Mouse (Mus musculus) urinary bladder, adult 2 months (tissue): ENCODE measurements around the gene Efhc1. TPM values are rescaled to one million over a fixed set of nuclear protein-coding genes. Genes with fewer than 3 reads are reported as not detected.
A peak's percentile ranks its signal among the peaks of the same experiment; 100 is the strongest.
"Not testable (repeated sequence)": the region's sequence is repeated elsewhere in the genome, so short reads cannot be mapped to it uniquely, and the experiment has no call there.

Source experiments
- DNase-seq: peaks from one replicate; pipeline ENCODE4 v3.0.0; 2022; ENCODE audit warnings: low spot score
- polyA plus RNA-seq: library from polyadenylated mRNA; depleted of rRNA; stranded (reverse); fragments of >200 nt; gene quantifications from 2 replicates; pipeline ENCODE4 v1.2.3, GENCODE M21; 2012; rRNA removed

Gene Efhc1
- 3.2 and 4.4 TPM in 2 replicates for polyA plus RNA-seq

- DNase-seq = peak; percentile 67
Observed at GRCm38 (mm10) chr1:20951300-20951763, at the start of gene Efhc1. Gene Efhc1 (plus strand): TSS chr1:20951626.

DNA sequence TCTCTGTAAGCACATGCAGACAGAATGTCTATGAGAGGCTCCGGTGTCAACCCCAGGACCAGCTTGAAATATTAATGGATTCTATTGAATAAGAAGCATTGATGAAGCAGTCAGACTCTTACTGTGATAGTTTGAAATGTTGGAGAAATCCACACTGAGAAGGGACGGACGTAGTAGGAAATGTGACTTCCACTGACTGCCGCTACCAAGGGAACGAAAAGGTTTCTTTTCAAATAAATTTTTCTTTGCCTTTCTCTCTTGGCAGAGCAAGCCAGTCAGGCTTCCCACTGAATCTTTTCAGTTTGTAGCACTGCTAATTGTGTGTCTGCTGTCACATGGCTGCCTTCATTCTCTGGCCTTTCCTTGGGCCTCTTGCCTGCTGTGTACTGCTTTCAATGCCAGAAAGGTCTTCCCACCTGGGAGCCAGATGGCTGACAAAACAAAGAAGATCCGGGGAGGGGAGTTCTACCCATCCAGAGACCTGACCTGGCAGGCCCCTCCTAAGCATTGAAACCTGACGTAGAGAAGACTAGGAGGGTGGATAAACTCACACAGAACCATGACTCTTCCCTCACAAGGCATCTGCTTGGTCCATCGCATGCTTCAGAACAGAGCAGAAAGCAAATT lies 45.8 kb upstream of the Efhc1 start:
- no peak for DNase-seq

DNA sequence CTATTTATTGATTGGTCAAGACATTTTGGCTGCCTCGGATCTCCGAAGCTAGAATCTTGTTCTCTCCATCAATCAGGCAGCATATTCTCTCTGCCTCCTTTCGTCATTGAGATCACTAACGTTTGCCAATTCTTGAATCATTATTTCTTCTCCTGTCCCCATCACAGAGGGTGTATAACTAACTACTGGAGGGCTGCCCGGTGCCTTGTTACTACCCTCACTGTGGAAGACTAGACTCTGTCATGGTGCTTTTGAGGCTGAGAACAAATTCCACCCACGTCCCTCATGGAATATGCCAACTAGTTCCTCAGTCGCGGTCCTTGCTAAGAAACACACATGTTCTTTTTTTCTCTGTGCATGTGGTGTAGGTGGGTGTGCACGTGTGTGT lies 45.3 kb upstream of the Efhc1 start:
- no peak for DNase-seq

GRCm38 (mm10) chr1:20908541-20908940 lies 42.9 kb upstream of the Efhc1 start:
- DNase-seq = no peak

DNA sequence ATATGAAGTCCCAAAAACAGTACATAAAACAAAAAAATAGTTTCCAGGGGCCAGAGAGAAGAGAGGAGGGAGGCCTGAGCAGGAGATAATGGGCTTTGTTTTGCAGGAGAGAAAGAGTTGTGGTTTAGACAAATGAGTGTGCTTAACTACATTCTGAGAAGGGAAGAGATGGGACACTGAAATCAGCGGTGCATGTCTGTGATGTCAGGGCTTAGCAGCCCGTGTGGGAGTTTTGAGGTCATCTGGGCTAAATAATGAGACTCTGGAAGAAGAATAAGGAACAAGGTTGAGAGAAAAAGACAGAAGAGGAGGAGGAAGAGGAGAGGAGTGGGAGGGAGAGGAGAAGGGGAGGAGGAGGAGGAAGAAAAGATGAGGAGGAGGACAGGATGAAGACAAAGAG lies 39.3 kb upstream of the Efhc1 start:
- DNase-seq = no peak

- no peak for DNase-seq
Observed at GRCm38 (mm10) chr1:20912527-20913171, 38.8 kb upstream of the Efhc1 start.

DNA sequence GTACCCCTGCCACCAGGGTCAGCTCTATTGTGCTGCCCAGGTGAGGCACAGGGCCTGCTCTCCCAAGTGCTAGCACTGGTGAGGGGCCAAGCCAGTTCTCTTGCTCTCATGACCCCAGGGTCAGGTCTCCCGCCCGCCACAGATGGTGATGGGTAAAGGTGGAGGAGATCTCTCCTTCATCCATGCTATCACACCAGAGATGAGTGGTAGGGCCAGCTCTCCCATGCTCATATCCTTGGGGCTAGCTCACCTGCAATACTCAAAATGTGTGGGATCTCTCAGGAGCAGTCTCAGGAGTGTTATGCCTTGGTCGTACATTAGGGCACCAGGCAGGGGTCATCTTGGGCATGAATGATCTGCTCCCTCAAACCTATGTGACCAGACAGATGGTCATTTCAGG lies 36.7 kb upstream of the Efhc1 start:
- no peak for DNase-seq

DNA sequence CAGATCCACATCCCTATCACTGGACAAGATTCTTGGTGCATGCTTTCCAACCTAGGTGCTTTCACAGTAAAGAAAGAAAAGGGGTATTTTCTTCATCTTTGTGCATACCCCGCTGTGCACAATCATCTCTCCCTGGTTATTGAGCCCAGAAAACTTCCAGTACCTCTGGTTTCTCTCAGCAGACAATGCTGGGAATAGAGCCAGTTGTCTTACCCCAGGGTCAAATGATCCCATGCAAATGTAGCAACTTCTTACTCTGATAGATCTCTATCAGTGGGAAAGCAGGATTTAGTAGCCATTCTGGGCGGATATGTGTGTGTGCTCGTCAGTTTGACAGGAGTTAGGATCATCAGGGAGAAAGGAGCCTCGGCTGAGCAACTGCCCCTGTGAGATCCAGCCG lies 35.8 kb upstream of the Efhc1 start:
- no peak for DNase-seq

GRCm38 (mm10) chr1:20917496-20918050 lies 33.9 kb upstream of the Efhc1 start:
- no peak for DNase-seq

DNA sequence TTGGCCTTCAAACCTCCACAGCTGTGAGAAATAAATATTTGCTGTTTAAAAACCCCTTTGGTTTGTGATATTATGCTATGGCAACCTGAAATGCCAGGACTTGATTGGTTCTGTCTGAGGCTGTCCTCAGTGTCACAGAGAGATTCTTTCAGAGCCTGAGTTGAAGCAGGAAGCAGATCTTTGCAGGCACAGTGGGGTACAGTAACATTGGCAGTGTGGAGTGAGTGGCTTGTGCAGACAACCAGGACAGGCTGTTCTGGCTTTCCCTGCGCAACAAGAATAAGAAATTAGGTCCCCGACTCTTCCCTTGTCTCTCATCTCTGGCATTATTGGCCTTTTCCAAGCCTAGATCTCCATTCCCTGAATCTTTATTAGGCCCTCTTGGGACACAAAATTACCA lies 31.7 kb upstream of the Efhc1 start:
- no peak for DNase-seq

GRCm38 (mm10) chr1:20921081-20921528 lies 30.3 kb upstream of the Efhc1 start:
- DNase-seq = no peak

GRCm38 (mm10) chr1:20922612-20923399 lies 28.6 kb upstream of the Efhc1 start:
- no peak for DNase-seq

DNA sequence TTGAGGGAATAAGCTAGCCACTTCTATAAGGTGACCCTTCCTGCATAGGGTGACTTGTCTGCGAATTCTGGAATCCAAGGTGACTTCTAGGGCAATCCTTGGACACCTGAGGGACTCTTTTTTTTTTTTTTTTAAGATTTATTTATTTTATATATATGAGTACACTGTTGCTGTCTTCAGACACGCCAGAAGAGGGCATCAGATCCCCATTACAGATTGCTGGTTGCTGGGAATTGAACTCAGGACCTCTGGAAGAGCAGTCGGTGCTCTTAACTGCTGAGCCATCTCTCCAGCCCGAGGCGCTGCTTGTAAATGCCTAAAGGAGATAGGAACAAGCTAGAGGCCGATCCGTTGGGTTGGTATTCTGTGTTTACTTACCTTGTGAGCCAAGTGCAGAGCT lies 26.1 kb upstream of the Efhc1 start:
- not testable (repeated sequence) for DNase-seq

DNA sequence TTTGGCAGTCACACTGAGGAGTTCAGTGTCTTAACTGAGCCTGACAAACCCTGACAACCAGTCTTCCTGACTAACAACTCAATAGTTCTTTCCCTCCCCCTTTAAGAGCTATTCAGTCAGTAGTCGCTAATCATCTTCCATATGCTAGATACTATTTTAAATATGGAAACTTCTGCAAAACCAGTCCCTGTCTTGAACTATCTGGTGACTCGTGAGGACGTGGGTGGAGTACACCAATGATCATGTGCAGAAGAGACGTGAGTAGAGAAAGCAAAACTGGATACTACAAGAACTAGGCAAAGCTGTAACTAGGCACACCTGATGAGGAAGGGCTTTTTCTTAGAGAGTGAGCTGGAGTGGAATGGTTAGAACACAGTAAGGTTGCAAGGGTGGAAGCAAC lies 25.5 kb upstream of the Efhc1 start:
- no peak for DNase-seq

DNA sequence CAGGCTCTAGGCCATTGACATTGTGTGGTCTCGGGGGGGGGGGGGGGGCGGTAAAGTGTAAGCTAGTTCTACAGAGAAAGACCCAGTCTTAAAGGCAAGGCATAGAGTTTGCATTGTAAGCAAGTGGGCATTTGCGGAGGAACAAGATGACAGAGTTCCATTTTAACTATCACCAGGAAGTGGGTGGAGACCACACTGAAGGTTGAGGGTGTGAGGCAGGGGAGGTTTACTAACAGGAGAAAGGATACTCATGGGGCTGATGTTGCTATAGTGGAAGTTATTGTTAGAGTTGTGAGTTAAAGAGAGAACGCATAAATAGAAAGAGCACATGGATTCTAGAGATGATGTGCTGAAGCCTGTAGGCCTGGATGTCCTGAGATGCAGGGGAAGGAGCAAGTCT lies 25.1 kb upstream of the Efhc1 start:
- no peak for DNase-seq

- DNase-seq = no peak
Observed at GRCm38 (mm10) chr1:20928487-20928886, 22.9 kb upstream of the Efhc1 start.

- DNase-seq = no peak
Observed at GRCm38 (mm10) chr1:20933457-20933856, 18.0 kb upstream of the Efhc1 start.

GRCm38 (mm10) chr1:20935106-20935505 lies 16.3 kb upstream of the Efhc1 start:
- no peak for DNase-seq

DNA sequence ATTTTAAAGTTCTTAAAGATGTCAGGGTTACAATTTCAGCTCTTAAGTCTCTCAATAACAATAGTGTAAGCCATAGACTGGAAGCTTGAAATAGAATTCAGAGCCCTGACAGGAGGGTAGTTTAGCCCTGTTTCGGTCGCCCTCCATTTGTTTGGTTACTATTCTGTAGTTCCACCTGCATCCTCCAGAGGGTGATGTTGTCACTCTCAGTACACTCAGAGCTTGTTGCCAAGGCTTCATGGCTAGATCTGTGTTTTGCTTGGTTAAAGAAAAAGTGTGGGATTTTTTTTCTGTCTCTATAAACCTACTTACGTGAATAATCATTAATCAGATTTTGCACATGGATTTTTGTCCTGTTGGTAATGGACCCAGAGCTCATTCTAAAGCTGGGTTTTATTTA lies 12.4 kb upstream of the Efhc1 start:
- DNase-seq = no peak

DNA sequence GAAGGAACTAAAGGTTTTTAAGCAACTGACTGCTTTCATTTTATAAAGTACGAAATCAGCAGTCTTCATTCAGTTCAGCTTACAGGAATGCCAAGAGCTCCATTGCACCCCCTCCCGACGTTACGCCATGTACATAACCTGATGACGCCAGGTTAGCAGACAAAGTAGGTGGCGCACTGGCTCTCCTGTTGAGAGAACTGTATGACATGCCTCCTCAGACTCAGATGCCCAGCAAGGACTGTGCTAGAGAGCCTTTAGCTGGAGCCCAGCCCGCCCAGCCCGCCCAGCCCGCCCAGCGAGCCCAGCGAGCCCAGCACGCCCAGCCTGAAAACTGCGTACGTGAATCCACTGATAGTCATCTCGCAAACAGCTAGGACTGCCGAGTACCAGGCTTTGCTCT lies 11.3 kb upstream of the Efhc1 start:
- DNase-seq = no peak

DNA sequence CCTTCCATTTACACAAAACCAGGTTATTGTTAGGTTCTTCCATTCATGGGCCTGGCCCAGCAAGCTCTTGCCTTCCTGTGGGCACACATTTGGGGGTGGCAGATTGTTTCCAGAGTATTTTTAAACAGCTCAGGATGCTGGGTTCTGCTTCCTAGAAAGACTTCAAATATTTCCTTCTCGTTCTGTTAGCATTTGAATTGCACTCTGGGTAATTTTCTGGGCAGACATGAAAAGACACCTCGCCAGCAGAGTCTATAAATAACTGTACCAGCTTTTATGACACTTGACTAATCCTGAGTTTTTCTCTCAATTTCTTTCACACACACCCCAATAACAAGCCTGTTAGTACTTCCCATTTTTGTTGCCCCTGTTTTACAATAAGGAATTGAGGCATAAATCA lies 10.1 kb upstream of the Efhc1 start:
- DNase-seq = no peak

DNA sequence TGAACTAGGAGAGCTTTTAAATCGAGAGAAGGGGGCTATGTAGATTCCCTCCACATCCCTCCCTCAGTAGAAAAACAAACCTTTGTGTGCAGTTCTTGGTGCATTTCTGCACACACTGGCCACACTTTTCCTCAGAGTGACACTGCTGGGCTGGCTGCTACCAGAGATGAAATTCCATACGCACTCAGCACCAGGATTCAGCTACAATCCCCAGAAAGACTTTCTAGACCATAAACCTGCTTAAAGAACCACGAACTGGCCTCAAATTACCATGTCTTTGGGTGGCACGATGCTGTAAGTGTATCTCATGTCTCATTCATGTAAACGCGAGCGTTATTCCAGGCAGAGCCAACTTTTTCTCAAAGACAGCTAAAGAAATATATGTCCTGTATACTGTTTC lies 9.6 kb upstream of the Efhc1 start:
- DNase-seq = no peak

DNA sequence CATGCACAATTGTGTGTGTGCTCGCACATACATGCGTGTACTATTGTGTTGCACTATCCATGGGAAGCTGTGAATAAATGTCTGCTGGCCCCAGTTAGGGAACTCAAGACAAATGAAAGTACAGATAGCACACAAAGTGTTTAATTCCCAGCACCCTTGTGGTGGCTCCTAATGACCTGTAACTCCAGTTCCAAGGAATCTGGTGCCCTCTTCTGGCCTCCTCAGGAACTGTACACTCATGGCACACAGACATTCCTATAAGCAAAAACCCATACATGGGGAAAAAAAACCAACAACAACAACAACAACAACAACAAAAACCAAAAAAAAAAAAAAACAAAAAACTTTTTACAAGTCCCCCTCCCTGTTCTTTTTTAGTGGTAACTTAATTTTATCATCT lies 8.4 kb upstream of the Efhc1 start:
- DNase-seq = no peak
